Mouse (Mus musculus): ENCODE results near the gene Mitd1.

Gene Mitd1

GRCm38 (mm10) chr1:37831681-37832080, 58.5 kb downstream of the Mitd1 start:
- DNase-seq (ENCODE audit: low read depth, low spot score), result no peak
- Histone ChIP-seq H3K27me3 (ENCODE audit: control insufficient read depth, insufficient read depth, low read length, poor library complexity, severe bottlenecking) (no peaks in the 10 kb centered on the region), H3K36me3 (ENCODE audit: control insufficient read depth, insufficient read depth, low read length, poor library complexity, severe bottlenecking) (0 out of 2 replicates have a peak, but pooled peaks cover 2% of the 10 kb centered on the region)

Measured in splenic B cell, adult 2 months (primary cell).